Mouse (Mus musculus): ENCODE results near the gene Ccdc74a. TPM values are rescaled to one million over a fixed set of nuclear protein-coding genes. Genes with fewer than 3 reads are reported as not detected.
A peak's percentile ranks its signal among the peaks of the same experiment; 100 is the strongest.

Ccdc74a gene
- total and polyA plus RNA-seq, 3 experiments = 1.9 to 4.6 TPM; not detected in 1

- TF ChIP-seq JUND (IDR thresholded peaks at IDR 0.05; ENCODE audit: low read depth, low read length) (no peak), MYB (IDR thresholded peaks at IDR 0.05; ENCODE audit: low read depth, low read length) (peak; percentile 49; the same call in 1 of the 2 replicates)
Measured at GRCm38 (mm10) chr16:17638036-17638628, 8.1 kb upstream of the Ccdc74a start (continued).

GRCm38 (mm10) chr16:17639081-17639480 is 7.2 kb upstream of the Ccdc74a start:
- peak overlapping the region; percentile 6 for H3K27ac ChIP-seq (ENCODE audit: control insufficient read depth, low read depth, low read length)
- no peak overlapping the region for H3K9ac ChIP-seq (ENCODE audit: control insufficient read depth, low read depth, low read length, poor library complexity, severe bottlenecking)
- TF ChIP-seq POLR2AphosphoS5 (IDR thresholded peaks at IDR 0.05; ENCODE audit: borderline replicate concordance, low read depth, low read length) (no peak), EP300 (IDR thresholded peaks at IDR 0.05; ENCODE audit: low read depth in 1 of 2, low read length in 2 of 2) (no peak), SMC3 (IDR thresholded peaks at IDR 0.05; ENCODE audit: low read depth, low read length) (no peak), USF1 (IDR thresholded peaks at IDR 0.05; ENCODE audit: low read depth, low read length) (no peak), SIN3A (IDR thresholded peaks at IDR 0.05; ENCODE audit: low read length) (no peak), GABPA (IDR thresholded peaks at IDR 0.05; ENCODE audit: low read depth, low read length) (no peak), ZKSCAN1 (IDR thresholded peaks at IDR 0.05; ENCODE audit: low read depth, low read length) (no peak), MAFK (IDR thresholded peaks at IDR 0.05; ENCODE audit: borderline replicate concordance, low read depth, low read length) (no peak), NRF1 (IDR thresholded peaks at IDR 0.05; ENCODE audit: insufficient read depth, low read depth, low read length, poor library complexity, severe bottlenecking) (no peak), CHD1 (IDR thresholded peaks at IDR 0.05; ENCODE audit: low read depth, low read length) (no peak), TAL1 (IDR thresholded peaks at IDR 0.05; ENCODE audit: low read length) (no peak), MAX (IDR thresholded peaks at IDR 0.05; ENCODE audit: low read length) (no peak)
- no peak overlapping the region for H3K4me3 ChIP-seq (ENCODE audit: control insufficient read depth in 1 of 2, insufficient read depth in 1 of 2, low read depth in 2 of 2, low read length in 2 of 2)
- H3K9me3 ChIP-seq (replicated peaks; ENCODE audit: insufficient read depth, low read length) = no peaks in the 10 kb centered on the region
- peaks cover 8 to 19% of the 10 kb centered on the region in 2 experiments for H3K36me3 ChIP-seq (ENCODE audit: control insufficient read depth in 1 of 2, insufficient read depth in 2 of 2, low read length in 2 of 2)
- H3K27me3 ChIP-seq (ENCODE audit: control insufficient read depth in 1 of 2, insufficient read depth in 2 of 2, low read length in 2 of 2) = no peaks in the 10 kb centered on the region
- no peak for DNase-seq (ENCODE audit: low read depth, low spot score)
- peaks cover 7 to 23% of the 10 kb centered on the region in 2 experiments for H3K4me1 ChIP-seq (ENCODE audit: control insufficient read depth in 1 of 2, insufficient read depth in 2 of 2, low read length in 2 of 2)
- H3K79me2 ChIP-seq (ENCODE audit: control insufficient read depth, insufficient read depth, low read length, poor library complexity) = no peaks in the 10 kb centered on the region

- Histone ChIP-seq H3K36me3 (ENCODE audit: control insufficient read depth in 1 of 2, insufficient read depth in 2 of 2, low read length in 2 of 2) (peaks cover 8 to 19% of the 10 kb centered on the region in 2 experiments; a peak in 3 of 4 replicates), H3K4me3 (ENCODE audit: control insufficient read depth in 1 of 2, insufficient read depth in 1 of 2, low read depth in 2 of 2, low read length in 2 of 2) (no peak overlapping the region), H3K27ac (ENCODE audit: control insufficient read depth, low read depth, low read length) (no peak overlapping the region), H3K79me2 (ENCODE audit: control insufficient read depth, insufficient read depth, low read length, poor library complexity) (no peaks in the 10 kb centered on the region), H3K4me1 (ENCODE audit: control insufficient read depth in 1 of 2, insufficient read depth in 2 of 2, low read length in 2 of 2) (peaks cover 7 to 23% of the 10 kb centered on the region in 2 experiments), H3K27me3 (ENCODE audit: control insufficient read depth in 1 of 2, insufficient read depth in 2 of 2, low read length in 2 of 2) (no peaks in the 10 kb centered on the region), H3K9ac (ENCODE audit: control insufficient read depth, low read depth, low read length, poor library complexity, severe bottlenecking) (no peak overlapping the region), H3K9me3 (replicated peaks; ENCODE audit: insufficient read depth, low read length) (no peaks in the 10 kb centered on the region)
- no peak for TF ChIP-seq TAL1 (IDR thresholded peaks at IDR 0.05; ENCODE audit: low read length)
- TF ChIP-seq POLR2AphosphoS2 (IDR thresholded peaks at IDR 0.05; ENCODE audit: low read length) = no peak
- no peak for TF ChIP-seq ETS1 (IDR thresholded peaks at IDR 0.05; ENCODE audit: low read depth, low read length)
- TF ChIP-seq HCFC1 (IDR thresholded peaks at IDR 0.05; ENCODE audit: low read depth, low read length) = no peak
- TF ChIP-seq SIN3A (IDR thresholded peaks at IDR 0.05; ENCODE audit: low read length) = no peak
- no peak for TF ChIP-seq KAT2A (conservative IDR thresholded peaks at IDR 0.05; ENCODE audit: low read depth, low read length)
- no peak for TF ChIP-seq NELFE (IDR thresholded peaks at IDR 0.05; ENCODE audit: low read depth, low read length)
- TF ChIP-seq MAX (IDR thresholded peaks at IDR 0.05; ENCODE audit: low read length) = no peak
- TF ChIP-seq RAD21 (IDR thresholded peaks at IDR 0.05; ENCODE audit: low read depth, low read length) = no peak
- no peak for TF ChIP-seq ZMIZ1 (IDR thresholded peaks at IDR 0.05; ENCODE audit: low read depth, low read length)
- no peak for TF ChIP-seq E2F4 (IDR thresholded peaks at IDR 0.05; ENCODE audit: borderline replicate concordance, low read depth, low read length)
- no peak for TF ChIP-seq CHD1 (IDR thresholded peaks at IDR 0.05; ENCODE audit: low read depth, low read length)
- no peak for TF ChIP-seq ZC3H11A (IDR thresholded peaks at IDR 0.05; ENCODE audit: low read depth, low read length)
- TF ChIP-seq MYB (IDR thresholded peaks at IDR 0.05; ENCODE audit: low read depth, low read length) = no peak
- TF ChIP-seq MXI1 (IDR thresholded peaks at IDR 0.05; ENCODE audit: low read depth, low read length) = no peak
- no peak for TF ChIP-seq CTCF (IDR thresholded peaks at IDR 0.05 in 2 of 3, conservative IDR thresholded peaks at IDR 0.05 in 1 of 3; ENCODE audit: control insufficient read depth in 1 of 3, insufficient read depth in 1 of 3, low read depth in 2 of 3, low read length in 3 of 3, poor library complexity in 1 of 3, severe bottlenecking in 1 of 3)
- TF ChIP-seq NRF1 (IDR thresholded peaks at IDR 0.05; ENCODE audit: insufficient read depth, low read depth, low read length, poor library complexity, severe bottlenecking) = no peak
- no peak for DNase-seq (ENCODE audit: low read depth, low spot score)
Measured at GRCm38 (mm10) chr16:17639951-17640350, 6.3 kb upstream of the Ccdc74a start.
